Mouse (Mus musculus) neural tube, embryonic 15.5 days (tissue): ENCODE data around the gene Peg10. TPM values are rescaled to one million over a fixed set of nuclear protein-coding genes. Genes with fewer than 3 reads are reported as not detected.
"Not testable (repeated sequence)": the region's sequence is repeated elsewhere in the genome, so short reads cannot be mapped to it uniquely, and the experiment has no call there.

Experiments
- ATAC-seq: fragments of 200-750 bp; cut with Nextera tagmentation; 2 replicates; pipeline ENCODE4 v1.8.0; 2017; ENCODE audit warnings: mild to moderate bottlenecking, moderate TSS enrichment, moderate library complexity; ENCODE audit not compliant: low FRiP score
- H3K27ac ChIP-seq: fragments of 300-500 bp; sonication (generic); replicated peaks from 2 replicates; pipeline ENCODE4 v1.5.1; 2015; ENCODE audit warnings: mild to moderate bottlenecking, inconsistent platforms
- H3K27me3 ChIP-seq: fragments of 300-500 bp; sonication (generic); replicated peaks from 2 replicates; pipeline ENCODE4 v1.6.1; 2015; ENCODE audit warnings: inconsistent platforms
- H3K36me3 ChIP-seq: fragments of 300-500 bp; sonication (generic); 2 replicates; pipeline ENCODE4 v1.6.1; 2015; ENCODE audit warnings: inconsistent platforms
- H3K4me1 ChIP-seq: fragments of 300-500 bp; sonication (generic); 2 replicates; pipeline ENCODE4 v1.6.1; 2015; ENCODE audit warnings: inconsistent platforms
- H3K4me2 ChIP-seq: fragments of 300-500 bp; sonication (generic); 2 replicates; pipeline ENCODE4 v1.6.1; 2015; ENCODE audit warnings: inconsistent platforms, mild to moderate bottlenecking, moderate library complexity
- H3K4me3 ChIP-seq: fragments of 300-500 bp; sonication (generic); replicated peaks from 2 replicates; pipeline ENCODE4 v1.5.1; 2015; ENCODE audit warnings: mild to moderate bottlenecking, inconsistent platforms
- H3K9ac ChIP-seq: fragments of 300-500 bp; sonication (generic); replicated peaks from 2 replicates; pipeline ENCODE4 v1.6.1; 2015; ENCODE audit warnings: mild to moderate bottlenecking, inconsistent platforms
- H3K9me3 ChIP-seq: fragments of 300-500 bp; sonication (generic); replicated peaks from 2 replicates; pipeline ENCODE4 v1.6.1; 2016; ENCODE audit warnings: inconsistent platforms
- WGBS: fragments of 180-500 bp; shearing (Covaris S2); methylation state at CpG from one replicate; pipeline ENCODE4 v1.1.7; 2015; ENCODE audit warnings: mixed read lengths; 5-methylcytosine and 5-hydroxymethylcytosine counted together
- polyA plus RNA-seq: library from polyadenylated mRNA; unstranded; fragments of >200 nt; fragmentation: Nextera tagmentation; extraction: Ambion mirVana; gene quantifications from 2 replicates; pipeline ENCODE4 v1.2.1, GENCODE M21; 2015

Peg10 gene
- polyA plus RNA-seq, 1 experiment from 2014 or later = 4.7 TPM

DNA sequence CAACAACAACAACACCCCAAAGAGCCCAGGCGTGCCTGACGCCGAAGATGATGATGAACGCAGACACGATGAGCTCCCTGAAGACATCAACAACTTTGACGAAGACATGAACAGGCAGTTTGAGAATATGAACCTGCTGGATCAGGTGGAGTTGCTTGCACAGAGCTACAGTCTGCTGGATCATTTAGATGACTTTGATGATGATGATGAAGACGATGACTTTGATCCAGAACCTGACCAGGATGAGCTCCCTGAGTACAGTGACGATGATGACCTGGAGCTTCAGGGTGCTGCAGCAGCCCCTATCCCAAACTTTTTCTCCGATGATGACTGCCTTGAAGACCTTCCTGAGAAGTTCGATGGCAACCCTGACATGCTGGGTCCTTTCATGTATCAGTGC is 7.2 kb downstream of the Peg10 start:
- WGBS = 94% methylated on average over 10 of the region's 10 CpGs
- H3K9me3 ChIP-seq = peaks cover 15% of the 10 kb centered on the region
- no peaks in the 10 kb centered on the region for H3K27me3 ChIP-seq

DNA sequence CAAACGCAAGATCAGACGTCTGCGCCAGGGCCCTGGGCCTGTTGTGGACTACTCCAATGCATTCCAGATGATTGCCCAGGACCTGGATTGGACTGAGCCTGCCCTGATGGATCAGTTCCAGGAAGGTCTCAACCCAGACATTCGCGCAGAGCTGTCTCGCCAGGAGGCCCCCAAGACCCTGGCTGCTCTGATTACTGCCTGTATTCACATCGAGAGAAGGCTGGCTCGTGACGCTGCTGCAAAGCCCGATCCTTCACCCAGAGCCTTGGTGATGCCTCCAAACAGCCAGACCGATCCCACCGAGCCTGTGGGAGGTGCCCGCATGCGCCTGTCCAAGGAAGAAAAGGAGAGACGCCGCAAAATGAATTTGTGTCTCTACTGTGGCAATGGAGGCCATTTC is 7.8 kb downstream of the Peg10 start:
- Histone ChIP-seq H3K9me3 (peaks cover 15% of the 10 kb centered on the region), H3K4me3 (no peak overlapping the region), H3K4me1 (no peaks in the 10 kb centered on the region), H3K4me2 (no peak overlapping the region), H3K27ac (no peak overlapping the region), H3K9ac (no peak overlapping the region), H3K36me3 (peaks cover 16% of the 10 kb centered on the region), H3K27me3 (no peaks in the 10 kb centered on the region)
- ATAC-seq = no peak
- WGBS = 97% methylated on average over 16 of the region's 16 CpGs

More for the DNA sequence above, 7.2 kb downstream of the Peg10 start:
- Histone ChIP-seq H3K9ac (no peak overlapping the region), H3K27ac (no peak overlapping the region), H3K36me3 (peaks cover 16% of the 10 kb centered on the region), H3K4me2 (no peak overlapping the region), H3K4me1 (no peaks in the 10 kb centered on the region), H3K4me3 (no peak overlapping the region)
- ATAC-seq = no peak

DNA sequence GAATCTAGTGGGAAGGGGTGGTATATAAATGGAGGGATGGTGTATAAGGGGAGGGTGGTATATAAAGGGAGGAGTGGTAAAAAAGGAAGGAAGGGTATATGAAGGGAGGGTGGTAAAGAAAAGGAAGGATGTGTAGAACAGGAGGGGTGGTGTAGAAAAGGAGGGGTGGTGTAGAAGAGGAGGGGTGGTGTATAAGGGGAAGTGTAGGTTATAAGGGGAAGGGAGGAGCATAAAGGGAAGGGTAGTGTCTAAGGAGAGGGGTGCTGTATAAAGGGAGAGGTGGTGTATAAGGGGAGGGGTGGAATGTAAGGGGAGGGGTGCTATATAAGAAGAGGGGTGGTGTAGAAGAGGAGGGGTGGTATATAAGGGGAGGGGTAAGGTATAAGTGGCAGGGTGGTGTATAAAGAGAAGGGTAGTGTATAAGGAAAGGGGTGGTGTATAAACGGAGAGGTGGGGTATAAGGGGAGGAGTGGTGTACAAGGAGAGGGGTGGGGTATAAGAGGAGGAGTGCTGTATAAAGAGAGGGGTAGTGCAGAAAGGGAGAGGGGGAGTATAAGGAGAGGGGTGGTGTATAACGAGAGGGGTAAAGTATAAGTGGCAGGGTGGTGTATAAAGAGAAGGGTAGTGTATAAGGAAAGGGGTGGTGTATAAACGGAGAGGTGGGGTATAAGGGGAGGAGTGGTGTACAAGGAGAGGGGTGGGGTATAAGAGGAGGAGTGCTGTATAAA is 14.5 kb downstream of the Peg10 start:
- 37% methylated on average over 3 of the region's 3 CpGs for WGBS
- not testable (repeated sequence) for ATAC-seq, H3K9me3 ChIP-seq

GRCm38 (mm10) chr6:4762252-4762651 is 15.1 kb downstream of the Peg10 start:
- H3K4me2 ChIP-seq = no peak overlapping the region
- H3K27me3 ChIP-seq = no peaks in the 10 kb centered on the region
- no peak overlapping the region for H3K27ac ChIP-seq
- ATAC-seq = peak; percentile 98
- no peak overlapping the region for H3K9ac ChIP-seq
- H3K4me3 ChIP-seq = no peak overlapping the region
- WGBS = 47% methylated on average over 2 of the region's 2 CpGs
- no peaks in the 10 kb centered on the region for H3K4me1 ChIP-seq
- H3K36me3 ChIP-seq = peaks cover under 1% of the 10 kb centered on the region; the same call in 1 of the 2 replicates
- H3K9me3 ChIP-seq = no peaks in the 10 kb centered on the region

More for the DNA sequence above, 14.5 kb downstream of the Peg10 start:
- H3K4me1 ChIP-seq, H3K36me3 ChIP-seq, H3K27ac ChIP-seq, H3K4me3 ChIP-seq, H3K27me3 ChIP-seq, H3K9ac ChIP-seq, H3K4me2 ChIP-seq: not testable (repeated sequence)

DNA sequence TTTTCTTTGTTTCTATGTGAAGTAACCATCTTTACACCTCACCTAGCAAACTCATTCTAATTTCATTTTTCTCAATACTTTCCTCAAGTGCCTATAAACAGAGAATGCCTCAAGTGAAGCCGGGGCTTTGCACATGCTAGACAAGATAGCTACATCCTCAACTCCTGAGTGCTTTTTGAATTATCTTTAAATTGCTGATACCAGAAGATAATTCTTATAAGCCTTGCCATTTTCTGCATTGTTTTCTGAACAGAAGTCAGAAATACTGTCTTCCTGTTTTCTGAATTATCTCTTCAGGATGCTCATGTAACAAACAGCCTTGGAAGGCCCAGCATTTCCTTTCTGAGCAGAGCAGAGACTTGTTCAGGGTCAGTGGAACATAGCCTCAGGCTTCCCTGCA is 49.2 kb downstream of the Peg10 start:
- no peak overlapping the region for H3K9ac ChIP-seq
- H3K27me3 ChIP-seq = no peaks in the 10 kb centered on the region
- 86% methylated on average over 1 of the region's 1 CpGs for WGBS
- no peaks in the 10 kb centered on the region for H3K4me1 ChIP-seq
- H3K4me2 ChIP-seq = no peak overlapping the region
- H3K9me3 ChIP-seq = no peaks in the 10 kb centered on the region
- H3K36me3 ChIP-seq = no peaks in the 10 kb centered on the region
- no peak overlapping the region for H3K27ac ChIP-seq
- H3K4me3 ChIP-seq = no peak overlapping the region
- no peak for ATAC-seq

- H3K9me3 ChIP-seq, H3K27me3 ChIP-seq, H3K36me3 ChIP-seq, H3K4me2 ChIP-seq, H3K9ac ChIP-seq, H3K4me3 ChIP-seq, ATAC-seq, H3K27ac ChIP-seq, H3K4me1 ChIP-seq: not testable (repeated sequence)
These were observed 50.2 kb downstream of the Peg10 start for GRCm38 (mm10) chr6:4797317-4797716.

DNA sequence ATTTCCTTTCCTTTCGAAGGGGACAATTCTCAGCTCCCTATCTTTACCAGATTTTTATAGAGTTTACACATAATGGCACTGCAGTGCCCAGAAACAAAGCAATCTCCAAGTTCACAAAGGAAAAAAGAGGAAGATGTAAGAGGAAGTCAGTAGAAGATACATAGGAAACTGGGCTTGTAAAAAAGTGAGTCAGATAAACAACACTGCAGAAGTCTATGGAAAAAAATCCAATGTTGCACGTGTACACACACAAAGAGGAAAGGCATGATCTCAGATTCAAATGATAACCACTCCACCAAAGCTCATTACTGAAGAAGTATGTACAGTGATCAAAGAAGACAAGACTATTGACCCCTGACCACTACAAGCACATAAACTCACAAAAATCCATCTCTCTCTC is 51.3 kb downstream of the Peg10 start:
- WGBS = 84% methylated on average over 2 of the region's 2 CpGs
- Histone ChIP-seq H3K4me3 (no peak overlapping the region), H3K9ac (no peak overlapping the region), H3K27ac (no peak overlapping the region), H3K4me1 (no peaks in the 10 kb centered on the region), H3K4me2 (no peak overlapping the region), H3K9me3 (no peaks in the 10 kb centered on the region), H3K36me3 (no peaks in the 10 kb centered on the region), H3K27me3 (no peaks in the 10 kb centered on the region)
- ATAC-seq = no peak

DNA sequence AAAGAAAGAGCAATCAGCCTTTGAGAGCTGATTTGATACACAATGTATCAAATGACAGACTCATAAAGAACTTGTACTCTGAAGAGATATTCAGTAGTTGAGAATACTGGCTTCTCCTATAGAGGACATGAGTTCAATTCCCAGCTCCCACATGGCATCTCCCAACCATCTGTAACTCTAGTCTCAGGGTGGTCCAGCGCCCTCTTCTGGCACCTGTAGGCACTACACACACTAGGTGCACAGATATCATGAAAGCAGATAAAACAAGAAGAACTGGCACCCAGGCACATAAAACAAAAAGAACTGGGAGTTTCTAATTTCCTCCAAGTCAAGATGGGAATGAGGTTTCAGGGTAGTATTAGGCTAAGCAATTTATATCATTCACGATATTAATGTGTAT is 52.3 kb downstream of the Peg10 start:
- Histone ChIP-seq H3K4me3 (no peak overlapping the region), H3K4me1 (no peaks in the 10 kb centered on the region), H3K9me3 (no peaks in the 10 kb centered on the region), H3K4me2 (no peak overlapping the region), H3K9ac (no peak overlapping the region), H3K27ac (no peak overlapping the region), H3K27me3 (no peaks in the 10 kb centered on the region), H3K36me3 (no peaks in the 10 kb centered on the region)
- WGBS = 70% methylated on average over 2 of the region's 2 CpGs
- no peak for ATAC-seq

DNA sequence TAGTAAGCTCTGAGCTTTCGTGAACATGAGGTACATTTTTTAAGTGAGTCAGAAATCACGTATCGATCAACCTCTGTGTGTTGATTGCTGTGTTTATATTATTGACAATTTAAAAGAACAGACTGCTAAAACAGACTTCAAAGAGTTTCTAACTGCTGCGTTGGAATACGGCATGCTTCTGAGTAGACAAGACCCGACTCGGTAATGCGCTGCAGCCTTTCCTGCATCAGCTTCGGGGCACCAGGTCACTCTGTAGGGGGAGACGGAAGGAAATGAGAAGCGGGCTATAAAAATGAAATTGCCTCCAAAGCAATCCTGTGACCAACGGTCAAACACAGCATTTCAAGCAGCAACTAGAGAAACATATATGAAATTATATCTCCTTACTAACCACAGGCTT is 59.9 kb downstream of the Peg10 start:
- Histone ChIP-seq H3K27ac (no peak overlapping the region), H3K4me2 (no peak overlapping the region), H3K4me1 (no peaks in the 10 kb centered on the region), H3K27me3 (no peaks in the 10 kb centered on the region), H3K36me3 (no peaks in the 10 kb centered on the region), H3K4me3 (no peak overlapping the region), H3K9me3 (no peaks in the 10 kb centered on the region), H3K9ac (no peak overlapping the region)
- no peak for ATAC-seq
- WGBS = 63% methylated on average over 12 of the region's 12 CpGs

Other genes with a start within 250 kb of the Peg10 start
- 239 and 261 TPM in 2 replicates for gene Col1a2, start 242.5 kb upstream of the Peg10 start, polyA plus RNA-seq
- 39.3 and 43.3 TPM in 2 replicates for gene Casd1, start 146.5 kb upstream of the Peg10 start, polyA plus RNA-seq
- 56.1 and 60.4 TPM in 2 replicates for gene Sgce, start 99 bp upstream of the Peg10 start, polyA plus RNA-seq
- gene Ppp1r9a, start 155.6 kb downstream of the Peg10 start, polyA plus RNA-seq = 34.3 and 38.9 TPM in 2 replicates